Mouse (Mus musculus): ENCODE data around the gene Cldn10.

- TF ChIP-seq POLR2A (IDR thresholded peaks at IDR 0.05; ENCODE audit: low read depth, low read length) (no peak), CTCF (conservative IDR thresholded peaks at IDR 0.05; ENCODE audit: insufficient read depth, insufficient read length, low read depth, low read length) (no peak)
These were observed 67.6 kb downstream of the Cldn10 start for GRCm38 (mm10) chr14:118855141-118855800.
